Mouse (Mus musculus) spleen, adult 2 months (tissue): Measurements from ENCODE around the gene Padi2.

ENCODE experiments used
- CTCF ChIP-seq: fragments of 200-500 bp; IDR thresholded peaks from 2 replicates; pipeline ENCODE4 v1.5.1; 2011; ENCODE audit warnings: mild to moderate bottlenecking, inconsistent platforms; ENCODE audit not compliant: insufficient read depth, insufficient read length, insufficient replicate concordance; ENCODE audit errors: extremely low read depth
- POLR2A ChIP-seq: fragments of 200-500 bp; IDR thresholded peaks from 2 replicates; pipeline ENCODE4 v1.6.1; 2011; ENCODE audit warnings: low read depth, low read length, inconsistent platforms

DNA sequence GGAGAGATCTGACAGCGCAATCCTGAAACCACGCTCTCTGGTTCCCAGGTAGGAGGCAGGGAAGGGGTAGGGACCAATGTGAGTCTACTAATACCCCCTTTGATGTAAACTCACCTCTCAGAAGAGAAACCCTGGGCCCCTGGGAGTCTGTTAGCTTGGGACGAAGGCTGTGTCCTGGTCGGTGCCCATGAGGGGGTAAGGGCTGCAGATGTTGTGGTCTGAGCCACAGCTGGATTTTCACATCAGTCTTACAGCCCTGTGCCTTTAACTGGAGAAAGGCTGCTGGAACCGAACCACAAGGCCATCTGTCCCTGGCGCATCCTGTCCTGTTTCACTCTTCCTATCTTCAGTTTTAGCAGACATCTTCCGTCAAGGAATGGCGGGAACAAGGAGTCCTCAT, 30.0 kb upstream of the Padi2 start:
- TF ChIP-seq POLR2A (no peak), CTCF (no peak)
